Mouse (Mus musculus) granulocyte monocyte progenitor cell, adult 5-6 weeks (primary cell): ENCODE measurements around the gene Enc1. TPM values are rescaled to one million over a fixed set of nuclear protein-coding genes. Genes with fewer than 3 reads are reported as not detected.
A peak's percentile ranks its signal among the peaks of the same experiment; 100 is the strongest.

Experiments
- ATAC-seq: replicated peaks from 2 replicates; pipeline ENCODE4 v1.8.0; 2016; ENCODE audit warnings: mild to moderate bottlenecking, moderate TSS enrichment, inconsistent platforms; ENCODE audit not compliant: poor library complexity, severe bottlenecking
- total RNA-seq, 2 experiments: library from RNA; stranded (forward) in 1 of 2; stranded (reverse) in 1 of 2; fragments of 200-712, 200-1000 nt in 1 of 2; fragments of >200 nt in 1 of 2; fragmentation: Nextera tagmentation in 1 of 2; gene quantifications; 2 replicates each; pipeline ENCODE4 v1.2.3; 2014 to 2017

Enc1 gene
- total RNA-seq, 2 experiments from 2014 or later: 2.5 to 3.8 TPM

DNA sequence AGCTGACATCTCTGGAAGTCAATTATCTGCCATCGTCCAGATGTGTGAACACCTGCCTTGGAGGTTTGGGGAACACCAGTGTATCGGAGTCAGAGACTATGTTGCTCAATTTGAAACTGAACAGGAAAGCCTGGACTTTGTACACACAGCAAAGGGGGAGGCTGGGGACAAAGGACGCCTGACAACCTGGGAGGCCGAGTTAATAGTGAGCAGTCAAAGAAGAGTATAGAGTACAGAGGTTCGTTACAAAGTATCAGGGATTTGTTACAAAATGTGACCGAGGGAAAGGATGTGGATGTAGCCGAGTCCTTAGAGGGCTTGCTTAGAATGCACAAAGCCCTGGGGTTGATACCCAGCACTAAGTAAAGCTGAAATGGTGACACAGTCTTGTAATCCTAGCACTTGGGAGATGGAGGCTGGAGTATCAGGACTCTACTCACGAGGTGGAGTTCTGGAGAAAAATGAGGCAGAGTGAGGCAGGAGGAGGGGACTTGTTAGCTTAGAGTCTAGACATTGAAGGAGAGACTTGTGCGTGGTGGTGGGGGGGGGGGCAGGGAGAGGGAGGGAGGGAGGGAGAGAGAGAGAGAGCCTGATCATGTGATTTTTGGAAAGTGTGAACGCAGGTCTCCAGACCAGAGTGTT lies 16.4 kb upstream of the Enc1 start:
- ATAC-seq: no peak

DNA sequence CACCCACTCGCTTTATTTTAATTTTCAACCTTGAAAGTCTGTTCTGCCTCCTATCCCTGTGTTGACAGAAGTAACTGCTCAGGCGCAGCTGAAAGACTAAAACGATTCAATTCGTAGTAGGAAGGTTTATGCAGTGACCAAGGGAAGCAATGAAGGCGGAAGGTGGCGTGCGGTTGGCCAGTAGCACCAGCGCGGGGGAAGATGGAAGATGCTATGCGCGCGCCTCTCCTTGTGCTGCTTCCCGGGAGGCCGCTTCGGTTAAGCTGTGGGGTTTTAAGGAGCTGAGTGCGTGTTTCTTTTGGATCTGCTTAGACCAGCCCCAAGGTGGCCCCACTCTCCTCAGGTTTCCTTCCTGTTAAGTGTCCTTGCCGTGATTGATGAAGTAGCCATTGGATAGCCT lies 15.8 kb upstream of the Enc1 start:
- no peak for ATAC-seq

GRCm38 (mm10) chr13:97227795-97228194 lies 13.1 kb upstream of the Enc1 start:
- ATAC-seq: no peak

DNA sequence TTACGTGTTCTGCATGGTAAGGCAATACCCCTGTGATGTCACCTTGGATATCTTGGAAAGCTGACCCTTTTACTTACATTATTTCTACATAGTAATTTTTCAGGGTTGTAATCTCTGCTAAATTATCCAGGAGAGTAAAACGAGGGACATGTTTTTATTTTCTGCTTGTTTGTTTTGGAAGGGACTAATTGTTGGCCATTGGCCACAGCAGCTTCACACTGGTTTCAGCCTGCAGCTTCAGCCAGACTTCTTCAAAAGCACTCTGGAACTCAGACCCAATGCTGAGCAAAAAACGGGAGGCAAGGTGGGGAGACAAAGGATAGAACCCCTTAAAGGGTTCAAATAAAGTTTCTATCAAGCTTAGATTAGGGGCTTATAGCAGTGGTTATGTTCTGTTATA lies 10.8 kb upstream of the Enc1 start:
- no peak for ATAC-seq

DNA sequence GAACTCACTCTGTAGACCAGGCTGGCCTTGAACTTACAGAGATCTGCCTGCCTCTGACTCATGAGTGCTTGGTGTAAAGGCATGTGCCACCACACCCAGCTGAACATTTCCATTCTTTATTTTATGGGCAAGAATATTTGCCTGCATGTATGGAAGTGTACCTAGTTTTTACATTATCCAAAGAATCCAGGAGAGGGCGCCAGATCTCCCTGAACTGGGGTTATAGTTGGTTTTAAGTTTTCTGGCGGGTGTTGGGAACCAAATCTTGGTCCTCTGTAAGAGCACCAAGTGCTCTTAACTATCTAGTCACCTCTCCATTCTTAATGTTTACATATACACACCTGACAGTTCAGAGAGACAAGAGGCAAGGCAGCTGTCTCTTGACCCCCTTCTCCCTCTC lies 7.8 kb upstream of the Enc1 start:
- no peak for ATAC-seq

DNA sequence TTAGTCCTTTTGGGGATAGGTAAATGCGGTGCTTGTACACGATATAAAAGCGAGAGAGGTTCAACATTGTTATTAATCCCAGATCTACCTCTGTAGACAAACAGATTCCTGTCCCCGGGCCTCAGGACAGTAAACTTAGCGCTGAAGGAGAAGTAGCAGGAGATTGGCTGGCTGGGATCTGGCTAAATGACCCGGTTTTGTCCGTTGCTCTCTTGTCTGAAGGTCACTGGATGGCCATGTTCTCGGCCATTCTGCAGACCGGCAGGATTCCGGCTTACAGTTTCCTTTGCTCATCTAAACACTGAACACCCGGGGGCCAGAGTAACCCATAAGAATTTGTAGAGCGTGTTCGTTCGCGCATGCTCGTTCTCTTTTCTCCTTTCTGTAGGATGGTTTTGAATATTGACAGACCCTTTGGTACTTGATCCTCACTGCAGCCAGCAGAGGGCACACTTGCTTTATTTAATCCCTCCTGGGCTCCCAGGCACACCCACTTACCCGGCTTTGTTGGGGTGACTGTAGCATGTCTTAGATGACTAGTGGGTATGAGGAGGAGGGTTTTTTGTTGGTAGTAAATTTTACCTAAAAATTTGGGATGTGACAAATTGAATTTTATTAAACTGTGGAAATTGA lies 6.0 kb upstream of the Enc1 start:
- peak; percentile 90 for ATAC-seq

GRCm38 (mm10) chr13:97235911-97236310 lies 5.0 kb upstream of the Enc1 start:
- ATAC-seq: no peak

- ATAC-seq: no peak
Observed at GRCm38 (mm10) chr13:97237700-97238099, 3.2 kb upstream of the Enc1 start.

- no peak for ATAC-seq
Observed at GRCm38 (mm10) chr13:97238181-97238981, 2.5 kb upstream of the Enc1 start.

DNA sequence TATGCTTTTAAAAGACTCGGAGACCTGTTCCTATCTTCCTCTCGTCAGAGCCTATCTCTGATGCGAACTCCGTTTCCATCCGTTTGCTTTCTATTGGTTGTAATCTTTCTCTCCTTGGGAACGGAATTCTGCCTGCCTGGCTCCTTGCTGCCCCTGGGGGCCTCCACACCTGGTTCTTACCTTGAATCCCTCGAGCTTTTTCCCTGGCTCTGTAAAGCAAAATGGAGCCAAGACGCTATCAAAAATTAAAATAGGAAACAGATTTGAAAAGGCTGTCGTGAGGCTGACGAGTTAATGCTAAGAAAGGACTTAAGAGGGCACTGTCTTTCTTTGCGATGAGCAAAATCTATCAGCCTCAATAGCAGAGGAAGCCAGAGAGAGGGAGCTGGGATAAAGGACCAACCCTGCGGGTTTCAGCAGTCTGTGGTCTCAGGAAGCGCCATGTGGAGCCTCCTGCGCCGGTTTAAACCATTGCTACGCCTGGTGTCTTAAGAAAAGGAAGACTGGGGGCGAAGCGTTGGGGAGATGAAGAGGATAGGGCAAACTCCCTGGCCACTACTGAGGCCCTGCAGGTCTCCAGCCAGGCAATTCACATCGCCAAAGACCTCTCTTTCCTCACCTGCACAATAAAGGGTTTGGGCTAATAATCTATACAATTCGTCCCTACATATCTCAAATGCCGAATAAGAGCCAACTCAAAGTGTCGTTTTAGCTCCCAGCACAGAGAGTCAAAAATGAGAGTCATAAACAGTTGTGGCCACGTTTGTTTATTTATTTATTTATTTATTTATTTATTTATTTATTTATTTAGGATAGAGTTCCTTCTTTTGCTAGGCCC lies 1.3 kb upstream of the Enc1 start:
- ATAC-seq: peak; percentile 8; the same call in 1 of the 2 replicates

DNA sequence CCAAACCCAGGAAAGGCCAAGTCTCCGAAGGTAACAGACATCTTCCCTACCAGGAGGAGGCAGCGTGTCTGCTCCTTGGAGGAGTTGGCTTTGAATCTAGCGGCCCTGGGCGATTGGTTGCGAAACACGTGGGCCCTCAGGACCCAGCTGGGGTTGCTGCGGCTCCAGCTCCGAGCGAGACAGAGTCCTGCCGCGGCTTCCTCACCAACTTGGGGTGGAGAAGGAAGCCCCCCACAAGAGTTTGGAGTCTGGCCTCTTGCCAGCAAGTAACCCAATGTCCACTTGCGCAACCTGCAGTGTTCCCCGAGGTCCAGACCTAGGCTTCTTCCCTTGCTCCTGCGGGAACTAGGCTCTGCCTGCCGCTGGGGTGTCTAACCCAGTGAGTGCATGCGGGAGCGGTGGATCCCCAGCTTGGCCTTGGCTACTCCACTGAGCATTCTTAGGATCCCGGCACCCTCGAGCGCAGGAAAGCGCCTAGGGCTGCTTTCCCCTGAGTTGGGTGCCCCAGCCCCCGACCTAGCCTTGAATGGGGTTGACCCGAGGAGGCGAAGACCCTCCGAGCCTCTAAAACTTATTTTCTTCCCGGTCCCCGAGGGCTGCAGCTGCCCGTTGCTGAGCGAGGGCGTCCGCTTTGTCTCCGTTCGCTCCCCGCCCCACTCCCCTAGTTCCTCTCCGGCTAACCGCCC lies 483 bp upstream of the Enc1 start:
- peak; percentile 71 for ATAC-seq

GRCm38 (mm10) chr13:97241787-97242280 lies 929 bp downstream of the Enc1 start:
- ATAC-seq: peak; percentile 7; the same call in 1 of the 2 replicates

- ATAC-seq: no peak
Observed at GRCm38 (mm10) chr13:97242716-97243115, 1.8 kb downstream of the Enc1 start.

GRCm38 (mm10) chr13:97243962-97244711 lies 3.2 kb downstream of the Enc1 start:
- no peak for ATAC-seq

DNA sequence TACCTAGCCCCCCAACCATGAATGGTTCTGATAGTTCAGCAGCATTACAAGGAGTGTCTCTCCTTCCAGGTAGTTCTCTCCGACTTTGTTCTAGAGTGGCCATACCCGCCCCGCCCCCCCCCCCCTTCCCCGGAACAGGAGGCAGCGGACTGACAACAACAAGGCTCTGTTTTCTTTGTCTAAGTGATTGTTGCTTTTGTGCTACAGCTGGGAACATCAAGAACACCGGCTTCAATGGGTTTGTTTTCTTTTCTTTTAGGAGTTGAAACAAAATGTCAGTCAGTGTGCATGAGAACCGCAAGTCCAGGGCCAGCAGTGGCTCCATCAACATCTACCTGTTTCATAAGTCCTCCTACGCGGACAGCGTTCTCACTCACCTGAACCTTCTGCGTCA lies 3.8 kb downstream of the Enc1 start:
- no peak for ATAC-seq

DNA sequence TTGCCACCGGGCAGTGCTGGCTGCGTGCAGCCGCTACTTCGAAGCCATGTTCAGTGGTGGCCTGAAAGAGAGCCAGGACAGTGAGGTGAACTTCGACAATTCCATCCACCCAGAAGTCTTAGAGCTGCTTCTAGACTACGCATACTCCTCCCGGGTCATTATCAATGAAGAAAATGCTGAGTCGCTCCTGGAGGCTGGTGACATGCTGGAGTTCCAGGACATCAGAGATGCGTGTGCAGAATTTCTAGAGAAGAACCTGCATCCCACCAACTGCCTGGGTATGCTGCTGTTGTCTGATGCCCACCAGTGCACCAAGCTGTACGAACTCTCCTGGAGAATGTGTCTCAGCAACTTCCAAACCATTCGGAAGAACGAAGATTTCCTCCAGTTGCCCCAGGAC lies 4.3 kb downstream of the Enc1 start:
- ATAC-seq: no peak

DNA sequence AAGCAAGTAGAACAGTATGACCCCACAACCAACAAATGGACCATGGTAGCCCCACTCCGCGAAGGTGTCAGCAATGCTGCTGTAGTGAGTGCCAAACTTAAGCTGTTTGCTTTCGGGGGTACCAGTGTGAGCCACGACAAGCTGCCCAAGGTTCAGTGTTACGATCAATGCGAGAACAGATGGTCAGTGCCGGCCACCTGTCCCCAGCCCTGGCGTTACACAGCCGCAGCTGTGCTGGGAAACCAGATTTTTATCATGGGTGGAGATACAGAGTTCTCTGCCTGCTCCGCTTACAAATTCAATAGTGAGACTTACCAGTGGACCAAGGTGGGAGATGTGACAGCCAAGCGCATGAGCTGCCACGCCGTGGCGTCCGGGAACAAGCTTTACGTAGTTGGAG lies 5.3 kb downstream of the Enc1 start:
- no peak for ATAC-seq

DNA sequence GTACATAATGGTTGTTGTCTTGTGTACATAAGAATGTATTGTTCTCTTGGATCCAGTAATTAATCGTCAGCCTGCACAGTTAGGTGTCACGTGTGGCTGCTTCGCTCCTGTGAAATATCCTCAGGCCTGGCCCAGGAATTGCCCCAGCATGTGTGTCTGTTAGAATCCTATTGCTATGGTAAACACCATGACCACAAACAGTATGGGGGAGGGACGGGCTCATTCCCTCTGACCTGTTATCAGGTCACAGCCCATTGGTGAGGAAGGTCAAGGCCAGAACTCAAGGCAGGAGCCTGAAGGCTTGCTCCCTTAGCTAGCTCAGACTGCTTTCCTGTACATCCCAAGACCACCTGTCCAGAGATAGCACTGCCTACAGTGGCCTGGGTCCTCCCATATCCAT lies 6.8 kb downstream of the Enc1 start:
- no peak for ATAC-seq

DNA sequence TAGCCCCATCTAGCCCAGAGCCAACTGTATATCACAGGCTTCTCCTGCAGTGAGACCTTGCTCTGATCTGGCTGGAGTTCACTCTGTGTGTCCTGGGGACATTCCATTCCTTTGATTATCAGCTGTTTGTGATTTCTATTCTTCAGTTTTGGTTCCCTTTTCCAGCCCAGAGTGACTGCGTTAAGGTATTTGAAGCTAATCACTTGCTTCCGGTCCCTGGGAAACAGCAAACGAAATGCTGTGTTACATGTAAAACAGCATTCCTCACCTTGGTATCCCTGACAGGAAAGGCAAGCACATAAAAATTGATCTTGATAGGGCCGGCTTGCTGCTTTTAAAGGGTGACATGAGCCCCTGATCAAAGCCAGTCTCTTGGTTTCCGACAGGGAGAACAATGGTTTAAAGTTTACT lies 8.2 kb downstream of the Enc1 start:
- no peak for ATAC-seq
